Mouse (Mus musculus) layer of hippocampus, adult 2 months (tissue): ENCODE measurements around the gene Ganab. TPM values are rescaled to one million over a fixed set of nuclear protein-coding genes. Genes with fewer than 3 reads are reported as not detected.

Source experiments
- DNase-seq, 2 experiments: peaks; one replicate each; pipeline ENCODE4 v3.0.0; 2022; ENCODE audit warnings: low spot score in 2 of 2
- H3K27ac ChIP-seq: fragments of 200-600 bp; 2 replicates; pipeline ENCODE4 v1.8.1; 2022
- H3K4me3 ChIP-seq: fragments of 200-600 bp; 2 replicates; pipeline ENCODE4 v1.8.1; 2022; ENCODE audit warnings: mild to moderate bottlenecking
- CTCF ChIP-seq: fragments of 200-600 bp; conservative IDR thresholded peaks from 2 replicates; pipeline ENCODE4 v1.8.1; 2022; ENCODE audit warnings: antibody characterized with exemption, mild to moderate bottlenecking, moderate library complexity
- microRNA-seq, 2 experiments: library from miRNA; unstranded; fragments of <30 nt; microRNA quantifications; one replicate each; pipeline ENCODE4 v1.2.0; 2021
- total RNA-seq, 2 experiments: library from RNA; stranded (reverse); gene quantifications; 2 replicates each; pipeline ENCODE4 v1.2.3; 2021

Gene Ganab
- total RNA-seq, 2 experiments from 2014 or later: 114 to 118 TPM

DNA sequence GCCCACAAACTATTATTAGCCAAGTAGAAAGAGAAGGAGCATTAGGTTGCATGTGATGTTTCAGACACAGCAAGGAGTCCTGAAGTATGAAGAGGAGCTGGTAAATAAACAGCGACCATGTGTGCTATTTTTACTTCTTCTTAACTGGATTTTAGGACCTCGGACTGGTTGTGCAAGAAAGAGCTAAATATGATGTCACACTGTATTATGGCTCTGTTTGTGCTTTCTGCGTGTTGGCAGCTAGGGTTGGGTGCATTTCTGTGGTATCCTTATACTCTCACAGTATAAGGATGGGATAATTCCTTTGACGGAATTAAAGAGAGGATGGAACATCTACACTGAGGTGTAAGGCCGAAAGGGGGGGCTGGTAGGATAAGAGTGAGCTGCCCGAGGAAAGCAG lies 47.4 kb downstream of the Ganab start:
- DNase-seq: no peak
- H3K4me3 ChIP-seq: peak overlapping the region; percentile 13
- 0 out of 2 replicates have a peak overlapping the region, but pooled peaks have one; percentile 8 for H3K27ac ChIP-seq
- no peak for TF ChIP-seq CTCF

DNA sequence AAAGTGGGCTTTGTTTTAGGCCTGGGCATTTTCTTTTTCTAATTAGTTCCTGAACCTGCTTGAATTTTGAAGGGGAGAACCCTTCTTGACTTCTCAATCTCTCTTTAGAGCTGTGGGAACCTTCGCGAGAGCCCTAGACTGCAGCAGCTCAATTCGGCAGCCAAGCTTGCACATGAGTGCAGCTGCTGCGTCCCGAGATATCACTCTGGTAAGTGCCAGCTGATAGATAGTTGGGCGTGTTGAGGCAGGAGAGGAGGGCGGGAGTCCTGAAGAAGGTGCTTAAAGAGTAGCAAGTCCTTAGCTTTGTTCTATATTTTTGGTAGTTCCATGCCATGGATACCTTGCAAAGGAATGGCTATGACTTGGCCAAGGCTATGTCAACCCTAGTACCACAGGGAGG lies 49.1 kb downstream of the Ganab start:
- no peak for DNase-seq
- no peak overlapping the region for H3K4me3 ChIP-seq
- H3K27ac ChIP-seq: no peak overlapping the region
- TF ChIP-seq CTCF: no peak

- DNase-seq: no peak
- TF ChIP-seq CTCF: no peak
- no peak overlapping the region for H3K27ac ChIP-seq
- H3K4me3 ChIP-seq: no peak overlapping the region
Observed at GRCm38 (mm10) chr19:8950190-8950589, 52.3 kb downstream of the Ganab start.

DNA sequence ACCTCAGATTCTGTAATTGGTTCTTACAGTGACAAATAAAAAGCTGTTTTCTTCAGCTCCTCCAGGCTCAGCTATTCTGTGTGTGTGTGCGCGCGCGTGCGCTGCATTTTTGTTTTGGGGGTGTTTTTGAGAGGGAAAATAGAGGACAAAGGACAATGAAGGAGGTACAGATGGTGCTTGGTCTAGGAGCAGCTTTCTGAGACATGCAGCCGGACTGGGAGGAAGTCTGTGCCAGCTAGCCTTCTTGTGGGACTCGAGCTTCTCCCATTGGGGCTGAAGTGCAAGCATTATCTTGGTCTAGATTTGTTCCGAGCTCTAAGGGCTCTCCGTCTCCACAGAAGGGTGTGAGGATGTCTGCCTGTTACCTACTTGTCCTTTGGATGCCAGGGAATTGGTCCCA lies 54.4 kb downstream of the Ganab start:
- TF ChIP-seq CTCF: no peak
- H3K27ac ChIP-seq: peak overlapping the region; percentile 93
- DNase-seq: no peak
- no peak overlapping the region for H3K4me3 ChIP-seq

DNA sequence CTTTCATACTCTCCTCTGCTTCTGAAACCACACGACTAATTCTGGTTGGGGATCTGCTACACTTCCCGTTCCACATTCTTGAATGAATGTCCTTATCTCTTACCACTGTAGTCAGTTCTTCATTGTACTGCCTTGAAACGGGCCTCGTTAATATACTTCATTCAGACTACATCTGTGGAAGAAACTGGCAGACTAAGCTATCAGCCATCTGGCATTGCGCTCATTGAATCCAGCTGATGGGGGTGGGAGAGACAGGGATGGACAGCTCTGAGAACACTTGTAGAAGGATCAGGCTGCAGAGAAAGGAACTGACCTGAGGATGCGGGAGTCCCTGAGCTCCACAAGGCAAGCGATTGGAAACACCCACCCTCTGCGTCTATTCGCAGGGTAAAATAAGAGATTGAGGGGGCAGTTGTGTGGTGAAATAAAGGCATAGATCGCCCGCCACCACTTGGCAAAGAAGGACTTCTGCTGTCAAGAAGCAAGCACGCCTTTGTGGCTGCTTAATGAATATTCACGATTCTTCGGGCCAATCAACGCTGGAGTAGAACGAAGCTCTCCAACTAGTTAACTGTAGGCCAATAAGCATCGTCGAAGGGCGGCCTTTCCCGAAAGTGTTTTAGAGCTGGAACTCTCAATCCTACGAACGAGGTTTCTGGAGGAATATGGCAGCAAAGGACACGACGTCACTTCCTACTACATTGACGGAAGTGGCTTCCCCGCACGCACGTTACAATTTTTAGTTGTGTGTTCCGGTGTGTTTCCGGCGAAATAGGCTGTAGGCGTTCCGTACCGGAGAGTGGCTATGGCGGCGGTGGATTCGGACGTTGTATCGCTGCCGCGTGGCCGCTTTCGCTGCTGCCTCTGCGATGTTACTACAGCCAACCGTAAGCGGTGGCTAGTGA lies 55.5 kb downstream of the Ganab start, which contains the start of gene Tut1:
Tut1 (plus strand) TSS at position 713 of the 905 bp plus-strand sequence.
- peak; percentile 93 to 95 for DNase-seq
- H3K4me3 ChIP-seq: peak within 1 kb of the TSS; percentile 98
- peak; percentile 25 for TF ChIP-seq CTCF
- peak within 1 kb of the TSS; percentile 93 for H3K27ac ChIP-seq

GRCm38 (mm10) chr19:8954171-8954570 lies 56.3 kb downstream of the Ganab start:
- H3K27ac ChIP-seq: peak overlapping the region; percentile 93
- DNase-seq: no peak
- peak overlapping the region; percentile 98 for H3K4me3 ChIP-seq
- no peak for TF ChIP-seq CTCF

GRCm38 (mm10) chr19:8962256-8962655 lies 64.4 kb downstream of the Ganab start:
- Histone ChIP-seq H3K4me3 (no peak overlapping the region), H3K27ac (peak overlapping the region; percentile 72)
- no peak for DNase-seq
- no peak for TF ChIP-seq CTCF

DNA sequence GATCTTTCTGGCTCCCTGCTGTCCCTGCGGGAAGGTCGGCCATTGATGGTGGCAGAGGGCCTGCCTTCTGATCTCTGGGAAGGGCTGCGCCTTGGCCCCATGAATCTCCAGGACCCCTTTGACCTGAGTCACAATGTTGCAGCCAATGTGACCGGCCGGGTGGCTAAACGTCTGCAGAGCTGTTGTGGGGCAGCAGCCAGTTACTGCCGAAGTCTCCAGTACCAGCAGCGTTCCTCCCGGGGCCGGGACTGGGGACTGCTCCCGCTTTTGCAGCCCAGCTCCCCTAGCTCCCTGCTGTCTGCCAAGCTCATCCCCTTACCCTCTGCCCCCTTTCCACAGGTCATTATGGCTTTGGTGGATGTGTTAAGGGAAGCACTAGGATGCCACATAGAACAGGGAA lies 67.2 kb downstream of the Ganab start:
- no peak overlapping the region for H3K4me3 ChIP-seq
- no peak for TF ChIP-seq CTCF
- H3K27ac ChIP-seq: no peak overlapping the region
- no peak for DNase-seq

- DNase-seq: no peak
- TF ChIP-seq CTCF: no peak
- peak overlapping the region; percentile 86 for H3K4me3 ChIP-seq
- H3K27ac ChIP-seq: peak overlapping the region; percentile 98
Observed at GRCm38 (mm10) chr19:8965771-8966170, 67.9 kb downstream of the Ganab start.

- peak overlapping the region; percentile 98 for H3K27ac ChIP-seq
- DNase-seq: no peak
- no peak for TF ChIP-seq CTCF
- peak overlapping the region; percentile 86 for H3K4me3 ChIP-seq
Observed at GRCm38 (mm10) chr19:8966198-8966589, 68.3 kb downstream of the Ganab start.

Small RNAs within 50 kb of the gene (microRNA-seq; reads per million reads assigned to microRNA genes)
- gene Mir5136: 0 reads per million in 2 experiments

Other genes with a start within 250 kb of the Ganab start
- gene Chrm1, start 234.3 kb upstream of the Ganab start, total RNA-seq: 100 to 1,000 TPM; 179 to 190 TPM
- 100 to 1,000 TPM; 149 to 151 TPM for gene Slc3a2, start 174.7 kb upstream of the Ganab start, total RNA-seq
- 10 to 100 TPM; 47.4 to 55.0 TPM for gene Wdr74, start 162.2 kb upstream of the Ganab start, total RNA-seq
- gene 1700092M07Rik, start 157.4 kb upstream of the Ganab start, total RNA-seq: 1 to 10 TPM; 1.5 to 3.4 TPM
- gene Stx5a, start 156.7 kb upstream of the Ganab start, total RNA-seq: 10 to 100 TPM; 69.5 to 78.4 TPM
- 100 to 1,000 TPM; 102 to 106 TPM for gene Nxf1, start 141.0 kb upstream of the Ganab start, total RNA-seq
- gene Tmem223, start 127.1 kb upstream of the Ganab start, total RNA-seq: 10 to 100 TPM; 75.4 to 82.7 TPM
- gene Tmem179b, start 123.6 kb upstream of the Ganab start, total RNA-seq: 1 to 10 TPM; 7.4 to 7.7 TPM
- gene Taf6l, start 111.7 kb upstream of the Ganab start, total RNA-seq: 10 to 100 TPM; 15.7 to 18.4 TPM
- 100 to 1,000 TPM; 113 to 120 TPM for gene Polr2g, start 99.5 kb upstream of the Ganab start, total RNA-seq
- gene Zbtb3, start 95.5 kb upstream of the Ganab start, total RNA-seq: 1 to 10 TPM; 5.8 to 6.5 TPM
- gene Ttc9c, start 78.7 kb upstream of the Ganab start, total RNA-seq: 10 to 100 TPM; 36.5 to 37.9 TPM
- gene Hnrnpul2, start 78.1 kb upstream of the Ganab start, total RNA-seq: 100 to 1,000 TPM; 123 to 127 TPM
- gene AC129217.1, start 68.3 kb upstream of the Ganab start, total RNA-seq: 1 to 10 TPM in 1 of 2 experiments, not detected in 1; 3.4 TPM
- gene Bscl2, start 60.6 kb upstream of the Ganab start, total RNA-seq: 100 to 1,000 TPM; 101 TPM
- gene Gng3, start 58.9 kb upstream of the Ganab start, total RNA-seq: 100 to 1,000 TPM; 160 TPM
- under 1 TPM; 0.32 to 0.44 TPM for gene Lrrn4cl, start 47.3 kb upstream of the Ganab start, total RNA-seq
- 100 to 1,000 TPM in 1 of 2 experiments, 10 to 100 TPM in 1; 93.5 to 100 TPM for gene Ubxn1, start 26.6 kb upstream of the Ganab start, total RNA-seq
- 10 to 100 TPM; 32.5 to 32.8 TPM for gene Uqcc3, start 17.1 kb upstream of the Ganab start, total RNA-seq
- gene Lbhd1, start 14.3 kb upstream of the Ganab start, total RNA-seq: 1 to 10 TPM; 4.8 to 6.6 TPM
- not detected for gene Gm49403, start 14.1 kb upstream of the Ganab start, total RNA-seq
- gene 1810009A15Rik, start 9.2 kb upstream of the Ganab start, total RNA-seq: 10 to 100 TPM; 25.3 to 30.0 TPM
- 1 to 10 TPM; 2.0 to 2.9 TPM for gene Gm49416, start 9.1 kb upstream of the Ganab start, total RNA-seq
- 10 to 100 TPM; 24.4 to 25.6 TPM for gene Ints5, start 5.1 kb upstream of the Ganab start, total RNA-seq
- 100 to 1,000 TPM; 167 to 191 TPM for gene B3gat3, start 22.3 kb downstream of the Ganab start, total RNA-seq
- gene Rom1, start 31.3 kb downstream of the Ganab start, total RNA-seq: 1 to 10 TPM; 4.4 to 5.7 TPM
- 10 to 100 TPM; 11.5 to 11.7 TPM for gene Eml3, start 31.5 kb downstream of the Ganab start, total RNA-seq
- gene Mta2, start 43.8 kb downstream of the Ganab start, total RNA-seq: 10 to 100 TPM; 58.0 to 68.7 TPM
- gene Tut1, start 55.8 kb downstream of the Ganab start, total RNA-seq: 10 to 100 TPM; 20.7 to 20.8 TPM
- 100 to 1,000 TPM; 238 to 242 TPM for gene Eef1g, start 69.0 kb downstream of the Ganab start, total RNA-seq
- gene Ahnak, start 91.2 kb downstream of the Ganab start, total RNA-seq: 10 to 100 TPM; 19.4 to 21.9 TPM
- gene Scgb1a1, start 189.9 kb downstream of the Ganab start, total RNA-seq: not detected
- gene Asrgl1, start 237.6 kb downstream of the Ganab start, total RNA-seq: 100 to 1,000 TPM; 133 to 162 TPM